Mouse (Mus musculus) heart, embryonic 15.5 days (tissue): ENCODE measurements around the gene Rbm20. TPM values are rescaled to one million over a fixed set of nuclear protein-coding genes. Genes with fewer than 3 reads are reported as not detected.

Experiments used
- ATAC-seq: fragments of 200-750 bp; cut with Nextera tagmentation; replicated peaks from 2 replicates; pipeline ENCODE4 v1.8.0; 2017; ENCODE audit warnings: low read depth, moderate TSS enrichment; ENCODE audit not compliant: insufficient number of reproducible peaks, insufficient read depth, low FRiP score
- H3K27ac ChIP-seq: fragments of 300-500 bp; sonication (generic); 2 replicates; pipeline ENCODE4 v1.5.1; 2015; ENCODE audit warnings: mild to moderate bottlenecking, inconsistent platforms
- H3K27me3 ChIP-seq: fragments of 300-500 bp; sonication (generic); 2 replicates; pipeline ENCODE4 v1.6.1; 2015; ENCODE audit warnings: inconsistent platforms
- H3K36me3 ChIP-seq: fragments of 300-500 bp; sonication (generic); 2 replicates; pipeline ENCODE4 v1.6.1; 2015; ENCODE audit warnings: mild to moderate bottlenecking, inconsistent platforms
- H3K4me1 ChIP-seq: fragments of 300-500 bp; sonication (generic); replicated peaks from 2 replicates; pipeline ENCODE4 v1.6.1; 2015; ENCODE audit warnings: inconsistent platforms
- H3K4me2 ChIP-seq: fragments of 300-500 bp; sonication (generic); 2 replicates; pipeline ENCODE4 v1.6.1; 2015; ENCODE audit warnings: inconsistent platforms, mild to moderate bottlenecking, moderate library complexity
- H3K4me3 ChIP-seq: fragments of 300-500 bp; sonication (generic); 2 replicates; pipeline ENCODE4 v1.5.1; 2015; ENCODE audit warnings: mild to moderate bottlenecking, inconsistent platforms
- H3K9ac ChIP-seq: fragments of 300-500 bp; sonication (generic); 2 replicates; pipeline ENCODE4 v1.6.1; 2015; ENCODE audit warnings: mild to moderate bottlenecking, inconsistent platforms
- H3K9me3 ChIP-seq: fragments of 300-500 bp; sonication (generic); replicated peaks from 2 replicates; pipeline ENCODE4 v1.6.1; 2016; ENCODE audit warnings: inconsistent platforms
- WGBS: fragments of 180-500 bp; shearing (Covaris S2); methylation state at CpG from one replicate; pipeline ENCODE4 v1.1.7; 2015; ENCODE audit warnings: mixed read lengths; 5-methylcytosine and 5-hydroxymethylcytosine counted together
- polyA plus RNA-seq: library from polyadenylated mRNA; unstranded; fragments of >200 nt; fragmentation: Nextera tagmentation; extraction: Ambion mirVana; gene quantifications from 2 replicates; pipeline ENCODE4 v1.2.1, GENCODE M21; 2015

Gene Rbm20
- polyA plus RNA-seq, 1 experiment from 2014 or later = 44.4 TPM

DNA sequence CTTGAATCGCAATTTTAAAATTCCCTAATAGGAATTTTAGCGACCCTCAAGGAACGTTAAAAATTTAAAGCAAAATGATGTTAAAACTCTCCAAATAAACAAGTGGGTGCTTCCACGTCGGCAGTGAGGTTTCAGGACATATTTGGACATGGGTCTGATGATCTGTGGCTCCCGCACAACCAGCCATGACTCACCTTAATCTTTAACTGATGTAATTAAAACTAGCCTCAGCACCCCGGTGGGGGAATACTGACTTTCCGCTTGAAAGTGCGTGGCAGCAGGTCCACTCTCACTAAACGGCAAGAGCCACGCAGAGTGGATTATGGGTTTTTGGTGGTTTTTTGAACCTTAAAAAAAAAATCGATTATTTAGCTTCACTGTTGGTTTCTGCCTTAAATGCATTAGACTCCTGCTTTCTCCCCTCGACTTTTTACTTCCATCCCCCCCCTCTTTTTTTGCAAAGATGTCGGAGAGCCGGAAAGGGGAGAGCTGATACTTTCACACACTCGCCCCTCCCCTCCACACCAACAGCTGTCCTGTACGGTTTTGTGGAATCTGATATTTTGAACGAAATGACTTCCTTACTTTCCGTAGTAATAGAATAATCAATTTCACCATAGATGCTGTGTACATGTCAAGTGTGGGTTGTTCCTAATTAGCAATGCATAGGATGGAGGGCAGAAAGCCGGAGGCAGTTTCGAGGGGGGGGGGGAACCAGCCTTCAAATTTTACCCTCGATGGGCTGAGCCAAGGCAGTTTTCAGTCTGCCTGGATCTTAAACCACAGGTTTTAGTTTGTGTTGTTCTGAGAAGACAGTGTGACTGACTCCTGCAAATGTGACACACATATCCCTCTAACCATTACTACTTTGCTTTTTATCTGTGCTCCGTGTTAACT lies 117.1 kb downstream of the Rbm20 start:
- no peak for ATAC-seq
- Histone ChIP-seq H3K4me2 (peak overlapping the region; percentile 45), H3K9me3 (no peaks in the 10 kb centered on the region), H3K4me1 (peaks cover 53% of the 10 kb centered on the region), H3K9ac (peak overlapping the region; percentile 42), H3K27ac (peak overlapping the region; percentile 81), H3K27me3 (no peaks in the 10 kb centered on the region), H3K4me3 (peak overlapping the region; percentile 44), H3K36me3 (no peaks in the 10 kb centered on the region)
- WGBS = 53% methylated on average over 23 of the region's 23 CpGs

DNA sequence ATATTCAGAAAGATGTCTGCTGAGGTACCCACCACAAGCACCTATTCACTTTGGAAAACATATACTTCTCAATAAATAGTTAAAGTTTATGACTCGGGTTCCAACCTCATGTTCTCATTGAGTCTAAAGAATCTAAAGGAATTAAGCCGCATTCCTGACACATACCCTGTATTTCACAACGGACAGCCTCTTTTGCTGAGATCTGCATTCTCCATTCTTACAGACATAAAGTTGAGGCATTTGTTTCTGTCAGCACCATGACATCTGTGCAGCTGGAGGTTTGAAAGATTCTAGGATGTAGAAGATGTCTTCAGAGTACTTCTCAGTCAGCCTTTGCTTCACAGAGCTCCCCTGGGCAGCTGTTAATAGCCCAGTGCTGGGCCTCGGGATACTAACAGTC lies 117.9 kb downstream of the Rbm20 start:
- WGBS = 46% methylated on average over 4 of the region's 4 CpGs
- Histone ChIP-seq H3K27ac (peak overlapping the region; percentile 81), H3K4me1 (peaks cover 53% of the 10 kb centered on the region), H3K27me3 (no peaks in the 10 kb centered on the region), H3K9me3 (no peaks in the 10 kb centered on the region), H3K4me2 (peak overlapping the region; percentile 45), H3K4me3 (peak overlapping the region; percentile 44), H3K36me3 (no peaks in the 10 kb centered on the region), H3K9ac (peak overlapping the region; percentile 42; the same call in 1 of the 2 replicates)
- ATAC-seq = no peak

DNA sequence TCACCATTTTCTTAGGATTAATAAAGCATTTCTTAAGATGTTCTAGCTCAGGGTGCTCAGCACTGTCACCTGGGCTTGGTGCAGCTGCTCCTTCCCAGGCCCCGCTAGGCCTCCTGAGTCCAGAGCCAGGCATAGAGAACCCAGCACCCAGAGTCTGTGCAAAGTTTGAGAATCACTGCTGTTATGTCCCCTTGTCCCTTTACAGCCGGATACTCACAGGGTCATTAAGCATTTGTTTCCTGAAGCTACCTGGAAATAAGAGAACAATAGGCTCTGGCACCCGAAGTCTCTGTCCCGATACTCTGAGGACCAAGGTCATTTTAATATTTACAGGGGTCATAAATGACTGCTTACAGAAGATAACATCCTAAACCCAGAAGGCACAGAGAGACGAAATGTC lies 118.9 kb downstream of the Rbm20 start:
- Histone ChIP-seq H3K9me3 (no peaks in the 10 kb centered on the region), H3K27ac (peak overlapping the region; percentile 53), H3K27me3 (no peaks in the 10 kb centered on the region), H3K9ac (peak overlapping the region; percentile 18; the same call in 1 of the 2 replicates), H3K4me1 (peaks cover 57% of the 10 kb centered on the region), H3K36me3 (no peaks in the 10 kb centered on the region), H3K4me2 (peak overlapping the region; percentile 45), H3K4me3 (no peak overlapping the region)
- ATAC-seq = no peak
- WGBS = 57% methylated on average over 5 of the region's 5 CpGs

DNA sequence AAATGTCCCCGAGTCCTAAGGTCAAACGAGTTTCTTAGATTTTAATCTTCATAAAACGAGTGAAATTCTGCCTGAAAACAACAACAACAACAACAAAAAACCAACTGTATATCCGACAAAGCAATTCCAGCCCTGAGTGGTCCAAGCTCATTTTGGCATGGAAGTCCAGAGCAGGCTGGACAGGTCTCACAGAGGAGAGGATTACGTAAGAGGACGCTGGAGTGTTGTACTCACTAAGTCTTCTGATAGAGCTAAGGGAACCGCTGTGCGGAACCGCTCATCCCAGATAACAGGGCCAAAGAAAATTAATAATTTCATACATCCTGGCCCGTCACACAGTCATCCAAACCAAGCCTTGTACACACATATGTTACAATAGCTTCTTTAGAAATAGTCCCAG lies 120.7 kb downstream of the Rbm20 start:
- Histone ChIP-seq H3K4me3 (no peak overlapping the region), H3K27ac (peak overlapping the region; percentile 91), H3K27me3 (no peaks in the 10 kb centered on the region), H3K9me3 (no peaks in the 10 kb centered on the region), H3K9ac (no peak overlapping the region), H3K4me1 (peaks cover 57% of the 10 kb centered on the region), H3K4me2 (no peak overlapping the region; the same call in 1 of the 2 replicates), H3K36me3 (no peaks in the 10 kb centered on the region)
- 55% methylated on average over 10 of the region's 10 CpGs for WGBS
- ATAC-seq = no peak

DNA sequence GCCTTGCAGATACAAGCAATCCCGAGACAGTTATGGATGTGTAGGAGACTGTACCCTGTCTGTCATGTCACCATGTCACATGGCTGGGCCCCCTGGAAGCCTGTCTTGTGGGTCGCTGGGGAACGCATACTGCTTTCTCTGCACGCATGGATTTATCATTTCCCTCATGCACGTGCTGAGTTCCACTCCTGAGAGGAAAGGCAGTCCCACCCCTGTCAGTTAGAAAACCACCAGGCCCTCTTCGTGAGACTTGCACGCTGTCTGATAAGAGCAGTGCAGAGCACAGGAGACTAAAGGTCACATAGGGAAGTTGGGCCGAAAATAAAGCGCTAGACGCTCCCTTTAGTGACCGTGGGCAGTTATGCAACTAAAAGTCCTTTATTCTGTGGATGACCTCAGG lies 122.8 kb downstream of the Rbm20 start:
- no peak overlapping the region for H3K4me3 ChIP-seq
- 19% methylated on average over 11 of the region's 11 CpGs for WGBS
- peak overlapping the region; percentile 91 for H3K27ac ChIP-seq
- H3K4me1 ChIP-seq = peaks cover 75% of the 10 kb centered on the region
- ATAC-seq = peak; percentile 33; the same call in 1 of the 2 replicates
- 0 out of 2 replicates have a peak overlapping the region, but pooled peaks have one; percentile 11 for H3K4me2 ChIP-seq
- H3K27me3 ChIP-seq = no peaks in the 10 kb centered on the region
- H3K36me3 ChIP-seq = no peaks in the 10 kb centered on the region
- 0 out of 2 replicates have a peak overlapping the region, but pooled peaks have one; percentile 13 for H3K9ac ChIP-seq
- no peaks in the 10 kb centered on the region for H3K9me3 ChIP-seq

DNA sequence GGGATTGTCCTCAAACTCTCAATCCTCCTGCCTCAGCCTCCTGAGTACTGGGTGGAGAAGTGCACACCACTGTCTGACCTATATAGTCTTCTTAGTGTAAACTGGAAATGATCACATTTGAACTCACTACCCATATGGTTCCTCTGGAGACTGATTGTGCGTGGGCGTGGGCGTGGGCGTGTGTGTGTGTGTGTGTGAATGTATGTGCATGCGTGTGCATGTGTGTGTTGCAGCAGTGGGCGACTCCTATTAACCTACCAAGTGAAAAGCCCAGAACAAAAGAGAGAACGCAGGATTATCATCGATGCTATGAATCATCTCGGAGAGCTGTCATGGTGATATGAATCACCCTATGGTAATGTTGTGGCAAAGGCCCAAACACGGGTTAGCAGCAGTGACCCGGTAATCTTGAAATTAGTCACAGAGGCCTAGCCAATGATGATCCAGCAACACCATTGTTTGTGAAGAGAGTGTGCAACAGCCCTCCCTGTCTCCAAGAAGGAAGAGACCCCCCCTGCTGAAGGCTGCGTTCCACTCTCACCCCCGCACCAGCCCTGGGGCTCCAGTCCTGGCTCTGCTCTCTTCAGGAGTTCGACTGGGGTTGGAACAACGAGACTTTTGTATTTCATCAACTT lies 123.4 kb downstream of the Rbm20 start:
- H3K4me3 ChIP-seq = no peak overlapping the region
- no peaks in the 10 kb centered on the region for H3K9me3 ChIP-seq
- H3K27ac ChIP-seq = peak overlapping the region; percentile 91
- peaks cover 81% of the 10 kb centered on the region for H3K4me1 ChIP-seq
- 55% methylated on average over 15 of the region's 15 CpGs for WGBS
- H3K36me3 ChIP-seq = no peaks in the 10 kb centered on the region
- no peak for ATAC-seq
- no peak overlapping the region for H3K4me2 ChIP-seq
- H3K27me3 ChIP-seq = no peaks in the 10 kb centered on the region
- 0 out of 2 replicates have a peak overlapping the region, but pooled peaks have one; percentile 13 for H3K9ac ChIP-seq

DNA sequence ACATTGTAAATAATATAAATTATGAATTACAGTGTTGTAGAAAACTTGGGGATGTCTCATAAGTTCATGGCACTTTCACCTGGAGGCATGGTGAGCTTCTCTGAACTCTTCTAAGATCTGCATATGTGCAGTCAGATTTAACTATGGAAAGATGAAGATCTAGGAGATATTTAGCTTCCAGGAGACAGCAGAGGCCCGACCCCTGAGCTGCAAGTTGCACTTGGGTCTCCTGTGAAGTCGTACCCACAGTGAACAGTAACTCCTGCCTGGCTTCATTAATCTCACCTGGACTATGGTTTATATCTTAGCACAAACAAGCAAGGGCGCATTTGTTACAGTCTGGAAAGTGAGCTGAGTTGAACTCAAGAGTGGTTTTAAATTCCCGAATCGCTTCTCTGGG lies 124.3 kb downstream of the Rbm20 start:
- ATAC-seq = no peak

DNA sequence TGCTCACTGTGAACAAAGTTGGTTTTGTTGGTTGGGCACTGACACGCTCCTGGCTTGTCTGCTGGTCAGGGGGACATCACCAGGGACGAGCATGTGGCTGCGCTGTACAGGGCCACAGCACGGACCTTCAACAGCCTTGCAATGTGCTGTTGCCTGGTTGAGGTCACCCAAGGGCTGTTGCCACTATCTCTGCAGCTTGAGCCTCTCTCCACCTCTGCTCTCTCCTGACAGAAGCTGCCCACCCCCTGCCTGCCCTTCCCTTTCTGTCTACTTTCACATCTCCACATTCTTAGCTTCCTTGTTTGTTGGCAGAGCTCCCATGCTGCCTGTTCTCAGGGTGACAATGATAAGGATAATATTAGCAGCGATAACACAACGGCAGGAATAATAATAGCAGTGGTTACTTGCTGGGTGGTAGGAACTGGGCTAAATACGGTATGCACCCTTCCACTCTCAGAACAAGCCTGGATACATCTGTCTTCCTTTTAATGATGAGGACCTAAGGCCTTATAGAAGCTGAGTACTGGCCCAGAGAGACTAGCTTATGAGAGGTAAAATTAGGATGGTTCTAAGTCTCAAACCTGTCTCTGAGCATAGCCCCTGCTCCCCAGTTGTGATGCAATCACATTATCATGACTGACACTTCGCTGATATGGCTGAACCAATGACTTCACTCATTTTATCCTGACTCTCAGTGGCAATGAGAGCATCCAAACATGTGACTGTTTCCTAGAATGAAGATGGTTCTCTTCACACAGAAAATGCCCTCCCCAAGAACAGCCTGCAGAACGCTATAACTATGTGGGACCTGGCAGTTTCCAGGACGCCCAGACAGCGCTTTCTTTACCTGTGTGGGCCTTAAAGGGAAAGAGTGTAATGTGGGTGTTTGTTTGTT lies 124.9 kb downstream of the Rbm20 start:
- peak overlapping the region; percentile 91 for H3K27ac ChIP-seq
- WGBS = 32% methylated on average over 11 of the region's 11 CpGs
- peaks cover 85% of the 10 kb centered on the region for H3K4me1 ChIP-seq
- peak overlapping the region; percentile 20 for H3K4me2 ChIP-seq
- H3K9me3 ChIP-seq = no peaks in the 10 kb centered on the region
- H3K27me3 ChIP-seq = no peaks in the 10 kb centered on the region
- H3K9ac ChIP-seq = peak overlapping the region; percentile 3; the same call in 1 of the 2 replicates
- no peaks in the 10 kb centered on the region for H3K36me3 ChIP-seq
- H3K4me3 ChIP-seq = no peak overlapping the region
- peak; percentile 88 for ATAC-seq

More for the DNA sequence above, 124.3 kb downstream of the Rbm20 start:
- no peaks in the 10 kb centered on the region for H3K27me3 ChIP-seq
- H3K27ac ChIP-seq = peak overlapping the region; percentile 91
- no peaks in the 10 kb centered on the region for H3K9me3 ChIP-seq
- H3K36me3 ChIP-seq = no peaks in the 10 kb centered on the region
- H3K4me2 ChIP-seq = peak overlapping the region; percentile 9; the same call in 1 of the 2 replicates
- H3K4me1 ChIP-seq = peaks cover 82% of the 10 kb centered on the region
- WGBS = 50% methylated on average over 5 of the region's 5 CpGs
- no peak overlapping the region for H3K4me3 ChIP-seq
- H3K9ac ChIP-seq = peak overlapping the region; percentile 3; the same call in 1 of the 2 replicates

DNA sequence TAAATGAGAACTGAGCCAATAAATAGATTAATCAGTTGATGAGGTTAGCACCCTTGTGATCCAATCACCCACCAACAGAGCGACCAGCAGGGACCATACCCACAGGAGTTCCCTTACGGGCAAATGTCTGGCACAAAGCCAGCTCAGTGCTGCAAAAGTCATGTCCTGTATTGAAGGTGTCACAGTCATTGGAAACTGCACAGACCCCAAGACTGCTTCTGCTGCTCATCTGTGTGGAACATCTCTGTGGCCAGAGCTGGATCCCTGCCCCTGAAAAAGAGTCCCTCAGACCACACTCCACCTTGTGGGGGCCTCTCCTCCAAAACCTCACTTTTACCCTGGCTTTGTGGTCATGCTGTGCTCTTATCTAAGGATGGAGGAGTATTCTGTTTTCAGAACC lies 126.8 kb downstream of the Rbm20 start:
- no peaks in the 10 kb centered on the region for H3K36me3 ChIP-seq
- no peak for ATAC-seq
- H3K4me1 ChIP-seq = peaks cover 90% of the 10 kb centered on the region
- no peaks in the 10 kb centered on the region for H3K9me3 ChIP-seq
- no peak overlapping the region for H3K4me3 ChIP-seq
- H3K4me2 ChIP-seq = no peak overlapping the region
- peak overlapping the region; percentile 20; the same call in 1 of the 2 replicates for H3K9ac ChIP-seq
- 39% methylated on average over 2 of the region's 2 CpGs for WGBS
- no peaks in the 10 kb centered on the region for H3K27me3 ChIP-seq
- peak overlapping the region; percentile 91 for H3K27ac ChIP-seq

DNA sequence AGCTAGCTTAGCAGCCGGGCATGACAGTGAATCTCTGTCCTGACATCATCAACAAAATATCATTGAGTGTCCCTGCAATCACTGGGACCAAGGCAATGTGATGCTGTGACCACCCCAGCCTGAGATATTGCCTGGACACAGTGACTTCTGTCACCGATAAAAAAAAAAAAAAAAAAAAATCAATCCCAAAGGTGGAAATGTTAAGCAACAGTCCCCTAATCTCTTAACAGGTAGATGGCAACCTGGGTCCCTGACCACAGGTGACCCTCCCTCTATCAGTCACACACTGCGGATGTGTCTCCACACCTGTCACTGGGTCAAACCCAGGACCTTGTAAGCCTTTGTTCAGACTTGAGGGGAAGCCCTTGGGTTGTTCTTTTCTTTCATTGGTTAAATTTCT lies 128.0 kb downstream of the Rbm20 start:
- H3K4me1 ChIP-seq = peaks cover 93% of the 10 kb centered on the region
- H3K27ac ChIP-seq = peak overlapping the region; percentile 91; the same call in 1 of the 2 replicates
- no peak overlapping the region for H3K9ac ChIP-seq
- H3K36me3 ChIP-seq = no peaks in the 10 kb centered on the region
- H3K27me3 ChIP-seq = no peaks in the 10 kb centered on the region
- WGBS = 60% methylated on average over 3 of the region's 3 CpGs
- no peak for ATAC-seq
- no peak overlapping the region for H3K4me3 ChIP-seq
- no peak overlapping the region for H3K4me2 ChIP-seq
- no peaks in the 10 kb centered on the region for H3K9me3 ChIP-seq
